Mouse (Mus musculus) layer of hippocampus, adult 18-20 months (tissue): ENCODE measurements around the gene Tmem165. TPM values are rescaled to one million over a fixed set of nuclear protein-coding genes. Genes with fewer than 3 reads are reported as not detected.

Experiments used
- DNase-seq, 2 experiments: peaks; one replicate each; pipeline ENCODE4 v3.0.0; 2022; ENCODE audit warnings: low spot score in 2 of 2
- total RNA-seq, 2 experiments: library from RNA; stranded (reverse); gene quantifications; 2 replicates each; pipeline ENCODE4 v1.2.3; 2021

The Tmem165 gene
- total RNA-seq, 2 experiments from 2014 or later = 28.7 to 29.0 TPM

DNA sequence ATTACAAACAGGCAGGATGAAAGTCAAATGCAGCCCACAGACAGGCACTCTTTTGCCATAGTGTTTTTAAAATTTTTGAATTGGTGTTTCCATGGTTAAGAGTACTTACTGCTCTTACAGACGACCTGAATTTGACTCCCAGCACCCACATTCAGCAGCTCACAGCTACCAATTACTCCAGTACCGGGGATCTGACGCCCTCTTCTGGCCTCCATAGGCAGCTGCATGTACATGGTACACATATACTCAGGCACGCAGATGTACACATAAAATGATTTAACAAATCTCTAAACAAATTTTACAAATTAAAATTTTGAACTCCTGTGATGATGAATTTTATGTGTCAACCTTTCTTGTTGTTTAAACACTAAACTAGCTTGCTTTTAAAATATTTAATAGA lies 13.2 kb upstream of the Tmem165 start:
- DNase-seq = no peak

DNA sequence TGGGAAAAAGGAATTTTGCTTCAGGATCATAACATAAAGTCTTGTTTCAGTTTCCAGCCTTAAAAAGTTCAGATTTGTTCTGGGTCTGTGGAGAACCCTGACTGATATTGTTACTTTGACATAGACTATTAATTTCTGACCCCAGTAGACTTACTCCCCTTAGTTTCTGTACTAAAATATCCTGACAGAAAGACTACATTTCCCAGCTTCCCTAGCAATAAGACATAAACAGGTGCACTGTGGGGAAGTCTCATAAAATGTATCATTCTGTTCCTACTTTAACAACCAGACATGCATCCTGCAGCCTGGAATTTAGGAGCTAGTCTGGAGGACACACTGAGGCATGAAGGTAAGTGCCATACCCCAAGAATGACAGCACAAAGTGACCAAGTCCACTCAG lies 12.6 kb upstream of the Tmem165 start:
- DNase-seq = no peak

DNA sequence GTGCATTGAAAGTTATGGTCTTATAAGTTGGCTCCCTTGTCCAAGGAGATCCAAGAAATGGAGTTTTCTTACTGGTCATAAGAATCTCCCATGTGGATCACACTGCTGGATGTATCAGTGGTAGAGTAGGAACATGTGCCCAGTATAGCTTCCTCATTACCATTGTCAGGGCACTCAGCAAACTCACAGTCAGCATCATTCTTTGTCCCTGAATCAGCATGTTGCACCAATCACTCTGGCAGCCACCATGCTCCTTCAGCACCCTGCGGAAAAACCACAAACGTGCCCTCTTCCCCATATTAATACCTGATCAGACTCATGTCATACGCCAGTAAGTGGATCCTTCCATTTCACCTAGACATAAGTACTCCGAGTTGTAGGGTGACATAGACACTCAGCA lies 8.6 kb upstream of the Tmem165 start:
- no peak for DNase-seq

DNA sequence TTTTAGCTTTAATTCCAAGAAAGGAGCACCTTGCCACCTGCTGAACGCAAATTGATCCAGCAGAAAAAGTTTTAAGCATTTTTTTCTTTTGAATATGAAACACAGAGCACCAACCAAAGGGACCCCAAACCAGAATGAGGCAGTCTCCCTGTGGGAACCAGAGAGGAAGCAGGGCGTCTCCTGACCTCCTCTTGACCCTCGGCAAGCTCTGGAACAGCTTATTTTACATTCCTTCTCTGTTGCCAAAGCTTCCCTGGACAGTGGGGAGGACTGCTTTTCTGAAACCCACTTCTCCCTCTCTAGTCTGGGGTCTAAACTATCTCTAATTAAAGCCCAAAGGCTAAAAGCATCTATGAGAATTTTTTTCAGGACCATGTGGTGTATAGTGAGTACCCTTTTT lies 7.3 kb upstream of the Tmem165 start:
- no peak for DNase-seq

DNA sequence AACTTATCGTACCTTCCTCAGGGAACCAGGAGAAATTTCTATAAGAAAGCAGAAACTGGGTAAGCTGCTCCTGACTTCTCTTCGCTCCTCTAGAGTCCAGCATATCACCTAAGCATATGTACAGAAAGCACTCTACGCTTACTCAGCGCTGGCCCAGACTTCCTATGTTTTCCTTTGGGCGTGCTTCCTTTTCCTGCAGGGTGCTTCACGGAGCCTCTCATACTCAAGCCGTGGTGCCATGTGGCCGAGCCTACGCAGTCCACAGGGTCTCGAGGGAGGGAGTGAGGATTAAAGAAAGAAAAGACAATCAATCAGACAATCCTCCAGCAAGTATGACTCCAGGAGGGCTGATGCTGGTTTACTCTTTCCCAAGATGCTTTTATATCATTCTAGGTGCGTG lies 6.8 kb upstream of the Tmem165 start:
- no peak for DNase-seq

DNA sequence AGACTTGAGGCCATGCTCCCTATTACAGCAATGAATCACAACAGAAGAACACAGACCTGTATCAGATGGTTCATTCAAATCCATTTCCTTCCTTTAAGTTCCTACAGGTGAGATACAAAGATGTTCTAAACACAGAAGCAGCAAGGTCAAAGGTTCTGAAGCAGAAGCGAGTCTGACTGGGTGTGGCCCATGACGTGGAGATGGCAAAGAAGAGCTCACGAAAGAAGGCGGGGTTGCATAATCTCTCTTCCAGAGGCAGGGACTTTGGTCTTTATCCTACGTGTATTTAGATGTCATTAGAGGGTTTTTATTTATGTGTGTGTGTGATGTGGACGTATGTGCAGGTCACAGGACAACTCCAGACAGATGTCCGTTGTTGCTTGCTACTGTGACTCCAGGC lies 6.0 kb upstream of the Tmem165 start:
- no peak for DNase-seq

DNA sequence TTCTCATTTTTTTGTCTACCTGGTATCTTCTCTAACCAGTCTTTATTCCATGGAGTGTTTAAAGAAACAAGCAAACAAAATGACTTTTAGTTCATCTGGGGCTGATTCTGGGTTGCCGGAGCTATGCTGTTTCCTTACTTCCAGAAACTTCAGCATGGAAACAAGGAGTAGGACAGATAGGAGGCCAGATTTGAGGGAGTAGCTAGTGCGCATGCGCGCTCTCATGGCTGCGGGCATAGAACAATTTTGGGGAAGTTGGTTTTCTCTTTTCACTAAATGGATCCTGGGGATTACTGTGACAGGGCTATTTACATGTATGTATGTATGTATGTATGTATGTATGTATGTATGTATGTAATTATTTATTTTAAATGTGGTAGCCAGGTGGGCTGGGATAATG lies 4.5 kb upstream of the Tmem165 start:
- no peak for DNase-seq

DNA sequence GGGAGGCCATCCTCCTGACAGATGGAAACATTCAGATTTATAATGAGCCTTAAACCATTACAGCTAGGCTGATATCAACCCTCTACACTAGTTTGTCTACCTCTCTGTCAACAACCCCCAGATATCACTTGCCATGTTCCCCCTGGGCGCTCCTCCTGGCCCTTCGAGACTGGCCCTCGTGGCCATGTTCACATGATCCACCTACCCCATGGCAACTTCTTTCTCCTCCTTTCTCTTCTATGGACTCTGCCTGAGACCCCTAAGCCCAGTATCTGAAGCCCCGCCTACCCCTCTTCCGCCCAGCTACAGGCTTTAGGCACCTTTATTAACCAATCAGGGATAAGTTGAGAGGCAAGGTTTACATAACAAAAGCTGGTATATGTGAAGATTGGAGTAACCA lies 3.9 kb upstream of the Tmem165 start:
- DNase-seq = no peak

DNA sequence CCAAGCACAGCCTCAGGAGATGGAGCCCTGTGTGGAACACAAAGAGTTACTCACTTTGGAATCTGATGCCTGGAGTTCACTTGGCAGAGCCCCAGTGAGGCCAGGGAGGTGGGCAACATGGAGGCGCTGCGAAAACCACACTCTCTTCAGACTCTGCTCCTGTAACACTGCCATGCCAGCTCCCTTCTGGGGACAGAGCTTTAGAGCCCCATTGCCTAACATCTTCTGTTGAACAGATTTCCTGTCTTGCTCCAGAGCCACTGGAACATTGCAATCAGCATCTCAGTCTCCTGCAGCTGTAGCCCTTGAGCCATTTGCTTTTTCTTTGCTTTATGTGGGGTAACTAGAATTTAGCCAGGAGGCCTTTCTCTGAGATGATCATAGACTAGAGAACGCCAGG lies 1.4 kb upstream of the Tmem165 start:
- DNase-seq = no peak

DNA sequence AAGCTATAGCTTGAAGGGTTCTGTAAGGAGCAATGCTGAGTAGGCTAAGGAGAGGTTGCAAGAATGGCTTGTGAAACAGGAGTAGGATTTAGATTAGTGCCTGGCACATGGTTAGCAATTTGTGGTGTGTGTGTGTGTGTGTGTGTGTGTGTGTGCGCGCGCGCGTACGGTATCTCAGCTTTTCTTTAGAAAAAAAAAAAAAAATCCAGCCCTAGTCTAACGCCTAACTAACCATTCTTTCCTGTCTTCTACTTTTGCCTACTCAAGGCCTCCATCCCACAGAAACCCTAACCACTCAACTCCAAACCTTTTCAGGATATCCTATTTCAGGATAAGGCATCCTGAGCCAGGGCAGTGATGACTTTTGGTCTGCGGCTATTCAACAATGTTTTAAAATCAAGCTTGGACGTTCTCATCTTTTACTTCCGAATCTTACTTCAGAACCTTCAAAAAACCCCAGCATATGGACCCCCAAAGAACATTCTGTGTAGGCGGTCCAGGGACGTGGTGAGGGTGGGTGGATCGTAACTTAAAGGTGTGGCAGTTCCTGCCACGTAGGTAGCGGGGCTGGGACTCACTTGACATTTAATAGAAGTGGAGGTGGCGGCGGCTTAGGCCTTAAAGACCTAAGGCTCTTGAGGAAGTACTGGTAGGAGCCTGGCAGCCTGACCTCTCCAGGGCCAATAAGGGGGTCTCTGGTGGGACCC lies 484 bp upstream of the Tmem165 start:
- no peak for DNase-seq

DNA sequence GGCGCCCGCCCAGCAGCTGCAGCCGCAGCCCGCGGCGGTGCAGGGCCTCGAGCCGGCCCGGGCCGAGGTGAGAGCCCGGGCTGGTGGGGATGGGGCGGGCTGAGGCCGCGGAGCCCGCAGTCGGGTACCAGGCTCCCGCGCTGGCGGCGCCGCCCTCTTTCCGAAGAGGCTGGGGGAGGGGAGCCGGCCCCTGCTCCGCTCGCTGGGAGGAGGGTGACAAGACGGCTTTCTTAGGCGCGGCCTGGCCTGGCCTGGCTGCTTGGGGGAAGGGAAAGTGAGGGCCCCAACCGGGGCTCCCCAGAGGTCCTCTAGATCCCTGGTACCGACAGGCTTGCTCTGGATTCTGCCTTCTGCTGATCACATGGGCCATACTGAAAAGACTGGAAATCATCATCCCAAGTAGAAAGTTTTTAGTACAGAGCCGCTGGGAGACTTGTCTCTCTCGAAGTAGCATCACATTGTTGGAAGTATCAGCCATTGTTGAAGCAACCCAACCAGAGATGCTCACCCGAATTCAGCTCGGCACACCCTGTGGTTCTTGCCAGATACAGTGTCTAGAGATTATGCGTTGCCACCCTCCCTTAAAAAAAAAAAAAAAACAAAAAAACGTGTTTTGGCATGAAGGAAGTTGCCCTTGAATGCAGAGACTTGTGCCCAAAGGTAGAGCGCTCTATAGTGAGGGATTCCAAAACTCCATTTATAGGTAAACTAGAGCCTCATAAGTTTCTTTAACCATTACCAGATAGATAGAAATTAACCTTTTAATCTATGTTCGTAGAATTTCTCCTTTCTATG lies 803 bp downstream of the Tmem165 start:
- peak; percentile 28 to 46 for DNase-seq

DNA sequence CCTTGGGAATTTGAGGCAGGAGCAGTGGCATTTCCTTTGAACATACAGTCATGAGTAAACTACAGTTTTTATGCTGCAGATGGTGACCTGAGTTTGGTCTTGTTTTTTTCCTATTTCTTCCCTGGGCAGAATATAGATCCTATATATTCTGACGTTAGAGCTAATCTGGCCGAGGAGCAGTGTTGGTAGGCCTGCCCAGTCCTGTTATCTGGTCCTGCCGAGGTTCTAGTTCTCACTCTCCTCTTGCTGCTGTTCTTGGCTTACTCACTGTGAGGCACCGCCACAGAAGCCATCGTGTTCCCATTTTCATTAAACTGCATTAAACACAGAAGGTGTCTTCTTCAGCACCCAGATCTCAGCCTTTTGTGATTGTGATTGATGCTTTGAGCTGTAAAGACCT lies 4.2 kb downstream of the Tmem165 start:
- no peak for DNase-seq

DNA sequence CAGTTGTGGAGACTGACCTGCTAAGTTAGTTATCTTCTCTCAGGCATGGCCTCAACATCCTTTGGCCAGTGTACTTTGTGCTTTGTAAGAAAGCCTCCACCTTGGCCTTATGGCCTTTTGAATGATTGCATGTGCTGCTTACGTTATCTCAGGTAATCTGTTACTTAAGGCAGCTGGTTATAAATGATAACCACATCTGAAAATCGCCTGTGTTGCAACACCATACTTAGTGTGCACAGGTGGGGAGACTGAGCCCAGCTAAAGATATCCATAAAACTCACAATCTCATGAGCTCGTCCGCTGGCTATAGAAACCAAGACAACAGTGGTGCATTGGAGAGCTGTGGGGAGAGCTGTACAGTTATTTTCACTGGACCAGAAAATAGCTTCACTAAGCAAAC lies 6.9 kb downstream of the Tmem165 start:
- DNase-seq = no peak

DNA sequence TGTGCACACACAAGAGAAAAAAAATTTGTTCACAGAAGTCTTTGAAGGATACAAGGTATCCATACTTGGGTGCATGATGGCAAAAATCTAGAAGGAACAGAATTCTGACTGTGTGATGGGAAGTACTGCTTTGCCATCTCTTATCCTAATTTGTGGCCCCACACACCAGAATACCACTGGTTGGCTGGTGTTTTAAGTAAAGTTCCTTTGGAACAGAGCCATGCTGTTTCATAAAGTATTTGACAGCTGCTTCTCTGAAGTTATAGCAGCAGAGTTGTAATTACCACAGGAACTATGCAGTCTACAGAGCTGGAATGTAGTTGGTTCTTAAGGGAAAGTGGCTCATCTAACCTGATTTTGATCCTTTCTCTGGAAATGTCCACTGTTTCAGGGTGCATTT lies 9.4 kb downstream of the Tmem165 start:
- DNase-seq = no peak

DNA sequence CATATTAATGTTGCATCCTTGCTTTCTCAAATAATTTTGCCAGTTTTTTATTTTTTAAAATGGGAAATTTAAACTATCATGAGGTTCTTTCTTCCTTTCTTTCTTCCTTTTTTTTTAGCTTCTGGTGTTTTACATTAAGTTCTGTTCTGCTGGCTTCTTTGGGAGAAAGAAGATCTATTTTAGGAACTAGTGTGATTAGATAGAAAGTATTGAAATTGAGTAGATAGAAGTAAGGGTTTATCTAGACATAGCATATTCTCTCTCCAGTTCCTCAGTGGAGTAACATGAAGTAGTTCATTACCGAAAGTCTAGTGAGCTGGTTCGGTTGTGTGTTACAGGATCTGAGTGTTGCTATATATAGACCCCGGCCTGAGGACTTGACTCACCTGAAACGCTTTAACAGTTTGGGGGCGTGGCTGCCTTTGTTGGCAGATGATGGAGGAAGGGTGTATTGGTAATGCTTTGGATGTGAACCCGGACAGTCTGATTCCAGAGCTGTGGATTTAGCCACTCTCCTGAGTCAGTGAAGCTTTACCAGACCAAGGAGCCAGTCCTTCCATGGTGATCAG lies 10.8 kb downstream of the Tmem165 start:
- no peak for DNase-seq

DNA sequence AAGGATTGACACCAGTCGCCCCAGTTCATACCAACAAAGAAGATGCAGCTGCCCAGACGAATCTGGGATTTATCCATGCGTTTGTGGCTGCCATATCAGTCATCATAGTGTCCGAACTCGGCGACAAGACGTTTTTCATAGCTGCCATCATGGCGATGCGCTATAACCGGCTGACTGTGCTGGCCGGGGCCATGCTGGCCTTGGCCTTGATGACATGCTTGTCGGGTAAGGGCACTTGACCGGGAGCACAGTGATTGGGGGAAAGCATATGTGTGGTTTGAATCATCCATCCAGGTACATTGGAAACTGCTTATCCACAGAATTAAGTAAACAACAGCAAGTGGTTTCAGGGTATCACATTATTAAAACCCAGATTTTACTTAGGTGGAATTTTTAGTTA lies 15.7 kb downstream of the Tmem165 start:
- no peak for DNase-seq

DNA sequence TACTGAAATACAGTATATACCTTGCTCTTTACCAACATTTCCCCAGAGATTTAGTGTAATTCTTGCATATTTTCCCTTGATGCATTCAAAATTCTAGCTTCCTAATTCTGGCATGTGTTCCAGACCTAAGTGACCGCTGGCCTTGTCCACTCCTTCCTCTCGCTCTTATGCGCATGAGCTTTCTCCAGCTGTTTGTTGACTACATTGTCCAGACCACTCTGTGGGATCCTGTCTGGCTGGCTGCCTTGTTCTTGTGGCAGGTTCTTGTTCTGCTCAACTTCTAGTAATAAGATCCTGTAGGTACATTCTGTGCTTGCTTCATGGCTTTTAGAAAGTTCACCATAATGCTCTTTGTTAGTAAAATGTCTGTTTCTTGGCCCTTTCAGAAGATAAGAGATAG lies 19.5 kb downstream of the Tmem165 start:
- no peak for DNase-seq

DNA sequence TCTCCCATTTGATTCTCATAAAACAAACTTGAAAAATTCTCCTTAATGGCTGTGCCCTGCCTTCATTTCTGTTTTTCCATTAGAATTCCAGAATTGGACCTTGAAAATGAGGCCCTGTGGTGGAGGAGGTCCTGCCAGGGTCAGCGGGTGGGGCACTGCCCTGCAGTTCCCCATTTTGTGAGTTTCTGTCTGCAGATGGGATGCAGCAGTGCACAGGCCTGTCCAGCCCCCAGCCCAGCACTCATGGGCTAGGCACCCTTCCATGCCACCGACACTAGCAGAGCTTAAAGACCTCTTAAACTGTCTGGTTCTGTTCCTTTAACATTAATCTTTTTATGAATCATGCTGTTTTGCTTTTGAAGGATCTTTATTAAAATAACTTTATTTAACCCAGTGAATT lies 22.2 kb downstream of the Tmem165 start:
- no peak for DNase-seq

DNA sequence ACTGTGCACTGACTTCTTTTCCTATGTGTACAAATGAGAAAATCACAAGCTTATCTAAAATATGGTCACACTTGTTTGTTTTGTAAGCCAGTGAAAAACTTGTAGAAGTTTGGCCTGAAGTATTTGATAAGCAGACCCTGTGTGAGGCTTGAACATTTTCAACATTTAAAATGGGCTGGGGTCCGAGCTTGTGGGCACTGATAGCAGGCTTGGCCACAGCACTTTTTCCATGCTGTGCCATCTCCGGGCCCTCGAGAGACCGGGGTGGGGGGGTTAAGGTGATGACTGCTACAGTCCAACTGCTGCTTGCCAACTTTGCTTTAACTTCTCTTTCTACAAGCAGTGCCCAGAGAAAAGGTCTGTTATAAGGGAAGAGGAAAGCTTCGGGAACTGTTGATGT lies 24.4 kb downstream of the Tmem165 start:
- no peak for DNase-seq

DNA sequence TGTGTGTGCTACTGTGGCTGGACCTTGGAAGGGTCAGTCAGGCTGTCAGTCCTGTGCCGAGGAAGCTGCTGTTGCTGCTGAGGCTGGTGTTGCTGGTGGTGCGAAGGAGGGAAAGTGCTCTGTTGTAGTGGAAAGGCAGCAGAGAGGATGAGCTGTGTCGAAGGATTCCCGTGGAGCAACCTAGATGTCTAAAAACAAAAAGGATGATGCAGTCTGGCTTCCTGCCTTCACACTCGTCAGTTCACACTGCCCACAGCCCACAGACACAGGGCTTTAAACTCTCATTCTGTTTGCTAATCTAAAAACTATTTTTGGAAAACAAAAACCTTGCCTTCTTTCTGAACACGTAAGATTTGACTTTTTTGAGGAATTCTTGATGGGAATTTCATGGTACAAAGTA lies 33.0 kb downstream of the Tmem165 start:
- DNase-seq = peak in 1 of 2 experiments; percentile 17

DNA sequence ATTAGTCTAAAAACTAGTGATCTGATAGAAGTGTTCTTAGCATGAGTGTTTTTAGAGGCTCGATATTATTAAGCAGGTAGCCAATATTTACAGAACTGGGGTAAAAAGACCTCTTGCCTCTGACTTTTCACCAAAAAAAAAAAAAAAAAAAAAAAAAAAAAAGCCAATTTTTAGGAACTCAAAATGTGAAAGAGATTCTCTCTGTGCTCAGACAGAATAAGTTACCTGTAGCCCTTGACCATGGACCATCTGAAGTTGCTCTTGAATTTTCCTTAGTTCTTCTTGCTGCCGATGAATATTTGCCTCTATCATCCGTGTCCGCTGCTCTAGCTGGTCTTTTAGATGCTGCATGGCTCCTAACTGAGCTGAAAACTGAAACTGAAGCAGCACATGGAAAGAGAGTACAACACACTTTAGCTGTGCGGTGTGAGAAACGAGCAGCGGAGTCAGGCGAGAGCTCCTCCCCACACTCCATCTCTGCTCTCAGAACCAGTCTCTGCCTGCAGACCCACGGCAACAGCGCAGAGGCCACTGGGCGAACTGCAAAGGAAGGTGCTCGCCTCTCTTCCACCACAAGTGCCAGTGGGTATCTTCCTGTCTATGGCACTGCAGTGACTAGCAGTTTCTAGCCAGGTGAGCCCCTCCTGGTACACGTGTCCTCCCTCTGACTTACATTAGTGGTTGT lies 47.6 kb downstream of the Tmem165 start:
- no peak for DNase-seq

DNA sequence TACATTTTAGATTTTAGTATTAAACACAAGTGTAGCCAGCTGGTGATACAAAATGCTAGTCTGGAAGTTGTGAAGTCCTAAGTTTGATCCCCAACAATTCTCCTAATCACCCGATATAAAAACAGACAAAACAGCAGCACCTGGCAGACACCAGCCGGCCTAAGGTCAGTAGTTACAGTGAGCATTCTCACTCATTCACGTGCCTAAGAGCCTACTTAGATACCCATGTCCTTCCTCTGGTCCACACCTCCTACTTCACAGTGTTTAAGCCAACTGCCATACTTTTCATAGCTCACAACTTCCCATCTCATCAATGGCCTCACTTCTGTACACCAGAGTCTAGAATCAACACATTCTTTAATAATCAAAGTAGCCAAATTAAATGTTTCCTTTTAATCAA lies 59.6 kb downstream of the Tmem165 start:
- no peak for DNase-seq
